Mouse (Mus musculus) midbrain, postnatal 0 days (tissue): Measurements from ENCODE around the gene Inpp4b. TPM values are rescaled to one million over a fixed set of nuclear protein-coding genes. Genes with fewer than 3 reads are reported as not detected.

Experiments
- ATAC-seq: fragments of 200-750 bp; cut with Nextera tagmentation; 2 replicates; pipeline ENCODE4 v1.8.0; 2017; ENCODE audit warnings: moderate number of reproducible peaks, mild to moderate bottlenecking, moderate TSS enrichment, moderate library complexity; ENCODE audit not compliant: low FRiP score
- DNase-seq: peaks from one replicate; pipeline ENCODE4 v3.0.0-alpha.2; 2015; ENCODE audit warnings: low spot score
- H3K27ac ChIP-seq: fragments of 300-500 bp; sonication (generic); 2 replicates; pipeline ENCODE4 v1.5.1; 2014; ENCODE audit warnings: low read depth, mild to moderate bottlenecking, low read length, mixed read lengths
- H3K27me3 ChIP-seq: fragments of 300-500 bp; sonication (generic); 2 replicates; pipeline ENCODE4 v1.6.1; 2014; ENCODE audit warnings: low read length, control low read depth, mixed read lengths; ENCODE audit not compliant: insufficient read depth
- H3K36me3 ChIP-seq: fragments of 300-500 bp; sonication (generic); 2 replicates; pipeline ENCODE4 v1.6.1; 2014; ENCODE audit warnings: low read length, control low read depth, mixed read lengths; ENCODE audit not compliant: insufficient read depth
- H3K4me1 ChIP-seq: fragments of 300-500 bp; sonication (generic); 2 replicates; pipeline ENCODE4 v1.6.1; 2014; ENCODE audit warnings: mild to moderate bottlenecking, control low read depth, antibody characterized with exemption, low read length, mixed read lengths; ENCODE audit not compliant: insufficient read depth
- H3K4me2 ChIP-seq: fragments of 300-500 bp; sonication (generic); 2 replicates; pipeline ENCODE4 v1.6.1; 2014; ENCODE audit warnings: low read depth, mild to moderate bottlenecking, low read length, mixed read lengths; ENCODE audit not compliant: poor library complexity, severe bottlenecking
- H3K4me3 ChIP-seq: fragments of 300-500 bp; sonication (generic); 2 replicates; pipeline ENCODE4 v1.5.1; 2014; ENCODE audit warnings: low read depth, mild to moderate bottlenecking, low read length, moderate library complexity
- H3K9ac ChIP-seq: fragments of 300-500 bp; sonication (generic); replicated peaks from 2 replicates; pipeline ENCODE4 v1.6.1; 2014; ENCODE audit warnings: mild to moderate bottlenecking, low read length, moderate library complexity, mixed read lengths; ENCODE audit not compliant: poor library complexity, severe bottlenecking
- H3K9me3 ChIP-seq: fragments of 300-500 bp; sonication (generic); 2 replicates; pipeline ENCODE4 v1.6.1; 2016; ENCODE audit warnings: low read length, control low read depth
- CTCF ChIP-seq: IDR thresholded peaks from 2 replicates; pipeline ENCODE4 v1.5.1; 2016; ENCODE audit warnings: antibody characterized with exemption, mild to moderate bottlenecking
- WGBS: fragments of 180-500 bp; shearing (Covaris S2); extraction: QIAGEN DNeasy Blood & Tissue Kit; methylation state at CpG from one replicate; pipeline ENCODE4 v1.1.7; 2014; 5-methylcytosine and 5-hydroxymethylcytosine counted together
- polyA plus RNA-seq: library from polyadenylated mRNA; unstranded; fragments of >200 nt; fragmentation: Nextera tagmentation; extraction: Ambion mirVana; gene quantifications from 2 replicates; pipeline ENCODE4 v1.2.1, GENCODE M21; 2015
- total RNA-seq: library from RNA; depleted of rRNA; stranded (reverse); fragments of >200 nt; gene quantifications from 2 replicates; pipeline ENCODE4 v1.2.3, GENCODE M21; 2014

Inpp4b gene
- total and polyA plus RNA-seq, 2 experiments from 2014 or later = 11.2 to 14.6 TPM

DNA sequence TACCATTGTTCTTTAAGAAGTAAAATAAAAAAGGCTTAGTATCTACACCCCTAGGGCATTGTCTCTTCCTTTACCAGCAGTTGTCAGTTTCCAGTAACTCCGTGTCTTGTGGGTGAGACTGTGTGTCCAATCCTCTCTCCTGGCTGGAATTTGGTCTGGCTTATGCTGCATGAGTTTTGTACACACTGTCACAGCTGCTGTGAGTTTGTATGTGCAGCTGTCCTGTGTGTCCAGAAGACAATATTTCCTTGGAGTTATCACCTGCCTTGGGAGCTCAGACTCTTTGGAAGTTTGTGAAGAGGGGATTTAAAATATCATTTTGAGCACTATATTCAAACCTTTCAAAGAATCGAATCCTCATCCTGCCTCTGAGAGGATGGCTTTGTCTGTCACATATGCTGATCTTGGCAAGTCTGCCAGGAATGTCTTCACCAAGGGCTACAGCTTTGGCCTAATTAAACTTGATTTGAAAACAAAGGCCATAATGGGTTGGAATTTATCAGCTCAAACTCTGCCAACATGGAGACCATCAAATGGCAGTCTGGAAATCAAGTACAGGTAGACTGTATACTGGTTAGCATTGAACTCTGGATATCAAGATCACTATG, 485.1 kb downstream of the Inpp4b start:
- no peak overlapping the region for H3K4me2 ChIP-seq
- H3K4me3 ChIP-seq = no peak overlapping the region
- TF ChIP-seq CTCF = no peak
- no peaks in the 10 kb centered on the region for H3K9me3 ChIP-seq
- H3K36me3 ChIP-seq = no peaks in the 10 kb centered on the region
- 78% methylated on average over 2 of the region's 2 CpGs for WGBS
- ATAC-seq (no peak), DNase-seq (no peak)
- H3K9ac ChIP-seq = no peak overlapping the region
- H3K27ac ChIP-seq = no peak overlapping the region
- H3K4me1 ChIP-seq = no peaks in the 10 kb centered on the region
- no peaks in the 10 kb centered on the region for H3K27me3 ChIP-seq

- no peak overlapping the region for H3K27ac ChIP-seq
- no peak for DNase-seq
- no peak overlapping the region for H3K4me2 ChIP-seq
- no peaks in the 10 kb centered on the region for H3K36me3 ChIP-seq
- H3K4me3 ChIP-seq = no peak overlapping the region
- H3K9ac ChIP-seq = no peak overlapping the region
- H3K9me3 ChIP-seq = no peaks in the 10 kb centered on the region
- H3K27me3 ChIP-seq = no peaks in the 10 kb centered on the region
- no peaks in the 10 kb centered on the region for H3K4me1 ChIP-seq
- TF ChIP-seq CTCF = no peak
- ATAC-seq = no peak
These were observed 489.1 kb downstream of the Inpp4b start for GRCm38 (mm10) chr8:81831430-81831829.

- TF ChIP-seq CTCF = no peak
- Histone ChIP-seq H3K4me2 (no peak overlapping the region), H3K9ac (no peak overlapping the region), H3K27ac (no peak overlapping the region), H3K36me3 (no peaks in the 10 kb centered on the region), H3K4me1 (no peaks in the 10 kb centered on the region), H3K9me3 (no peaks in the 10 kb centered on the region), H3K27me3 (no peaks in the 10 kb centered on the region), H3K4me3 (no peak overlapping the region)
- ATAC-seq = no peak
- DNase-seq = no peak
These were observed 491.5 kb downstream of the Inpp4b start for GRCm38 (mm10) chr8:81833852-81834251.

DNA sequence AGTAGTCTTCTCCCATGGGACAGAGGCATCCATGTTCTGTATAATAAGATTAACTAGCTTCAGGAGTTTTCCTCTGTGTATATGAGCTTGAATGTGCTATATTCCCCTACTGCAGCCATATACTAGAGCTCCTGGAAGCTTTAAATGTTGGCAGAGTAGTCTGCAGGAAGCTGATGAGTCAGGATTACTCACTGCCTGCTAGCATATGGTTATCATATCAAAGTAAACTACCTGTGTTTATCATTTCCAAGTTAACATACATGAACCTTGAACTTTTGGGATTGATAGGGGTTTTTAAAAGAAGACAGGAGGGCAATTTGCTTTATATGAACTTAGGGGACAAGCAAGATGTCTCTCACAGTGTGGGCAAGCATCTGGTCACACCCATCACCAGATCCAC, 498.2 kb downstream of the Inpp4b start:
- Histone ChIP-seq H3K4me1 (no peaks in the 10 kb centered on the region), H3K4me3 (no peak overlapping the region), H3K4me2 (no peak overlapping the region), H3K36me3 (no peaks in the 10 kb centered on the region), H3K27me3 (no peaks in the 10 kb centered on the region), H3K9me3 (no peaks in the 10 kb centered on the region), H3K9ac (no peak overlapping the region), H3K27ac (no peak overlapping the region)
- no peak for DNase-seq
- TF ChIP-seq CTCF = no peak
- ATAC-seq = no peak

DNA sequence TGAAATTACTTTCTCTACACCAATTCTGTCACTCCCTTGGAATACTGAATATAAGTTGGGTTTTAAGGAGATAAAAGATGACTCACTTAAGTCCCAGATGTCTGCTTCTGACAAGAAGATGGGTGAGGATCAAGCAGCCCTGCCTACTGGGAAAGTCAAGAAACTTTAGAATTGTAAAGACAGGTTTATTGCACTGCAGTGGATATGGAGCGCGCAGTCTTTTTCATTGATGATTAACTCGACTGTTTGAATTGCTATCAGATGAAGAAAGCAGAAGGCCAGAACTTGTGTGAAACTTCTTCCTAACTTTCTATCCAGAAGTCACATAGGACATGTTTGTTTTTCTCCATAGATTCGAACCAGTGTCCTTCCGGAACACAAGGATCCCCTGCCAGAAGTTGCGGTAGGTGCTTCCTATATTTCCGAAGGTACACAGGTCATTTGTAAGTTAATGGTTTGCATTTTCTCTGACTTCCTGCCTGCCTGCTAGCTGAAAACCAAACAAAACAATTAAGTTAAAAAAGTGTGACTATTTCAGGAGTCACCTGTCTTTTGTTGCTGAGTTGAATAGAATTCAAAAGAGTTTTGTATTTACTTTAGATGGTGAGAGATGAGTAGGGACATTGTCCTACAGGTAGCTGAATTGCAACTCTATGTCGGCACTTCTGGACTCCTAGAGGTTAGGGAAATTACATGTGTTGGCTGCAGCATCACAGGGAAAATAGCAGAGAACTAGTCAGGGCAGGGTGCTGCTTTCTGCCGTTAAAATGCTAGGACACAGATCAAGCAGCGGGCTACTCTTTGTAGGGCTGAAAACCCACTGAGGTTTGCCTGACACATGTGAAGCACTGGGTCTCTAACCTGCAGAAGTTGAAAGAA, 502.0 kb downstream of the Inpp4b start:
- no peak overlapping the region for H3K27ac ChIP-seq
- no peak for TF ChIP-seq CTCF
- H3K27me3 ChIP-seq = no peaks in the 10 kb centered on the region
- no peak overlapping the region for H3K4me3 ChIP-seq
- no peak overlapping the region for H3K9ac ChIP-seq
- ATAC-seq = no peak
- WGBS = 85% methylated on average over 10 of the region's 10 CpGs
- no peaks in the 10 kb centered on the region for H3K4me1 ChIP-seq
- DNase-seq = no peak
- no peak overlapping the region for H3K4me2 ChIP-seq
- H3K36me3 ChIP-seq = no peaks in the 10 kb centered on the region
- no peaks in the 10 kb centered on the region for H3K9me3 ChIP-seq

- no peak for DNase-seq
- Histone ChIP-seq H3K36me3 (no peaks in the 10 kb centered on the region), H3K4me3 (no peak overlapping the region), H3K4me2 (no peak overlapping the region), H3K9me3 (no peaks in the 10 kb centered on the region), H3K9ac (no peak overlapping the region), H3K27me3 (no peaks in the 10 kb centered on the region), H3K4me1 (no peaks in the 10 kb centered on the region), H3K27ac (no peak overlapping the region)
- TF ChIP-seq CTCF = no peak
- ATAC-seq = no peak
- 95% methylated on average over 2 of the region's 2 CpGs for WGBS
These were observed 505.6 kb downstream of the Inpp4b start for GRCm38 (mm10) chr8:81847929-81848328.
